Mouse (Mus musculus) monocyte, adult 2 months (primary cell): ENCODE measurements around the gene Klk6.
A peak's percentile ranks its signal among the peaks of the same experiment; 100 is the strongest.

Experiments used
- DNase-seq, 2 experiments: peaks; one replicate each; pipeline ENCODE4 v3.0.0; 2022; ENCODE audit warnings: low spot score in 2 of 2, low read depth in 1 of 2

The Klk6 gene

DNA sequence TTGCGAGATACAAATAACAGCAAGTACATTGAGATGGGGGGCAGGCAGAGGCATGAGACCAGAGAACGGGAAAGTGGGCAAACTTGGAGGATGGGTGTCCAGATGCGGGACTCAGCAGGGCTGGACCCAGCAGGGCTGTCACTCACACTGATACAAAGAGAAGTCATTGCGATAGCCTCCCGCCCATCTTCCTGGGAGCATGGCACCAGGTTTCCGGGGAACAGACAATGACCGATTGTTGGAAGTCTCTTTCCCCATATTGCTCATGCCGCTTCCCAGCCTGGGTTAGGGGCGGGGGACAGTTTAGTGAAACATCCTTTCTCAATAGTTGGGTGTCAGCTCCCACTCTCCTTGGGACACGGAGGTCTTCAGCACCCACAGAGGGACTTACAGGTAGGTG is at the start of gene Klk6:
Gene Klk6 (plus strand): TSS at position 301 of the 400 bp plus-strand sequence.
- no peak for DNase-seq

DNA sequence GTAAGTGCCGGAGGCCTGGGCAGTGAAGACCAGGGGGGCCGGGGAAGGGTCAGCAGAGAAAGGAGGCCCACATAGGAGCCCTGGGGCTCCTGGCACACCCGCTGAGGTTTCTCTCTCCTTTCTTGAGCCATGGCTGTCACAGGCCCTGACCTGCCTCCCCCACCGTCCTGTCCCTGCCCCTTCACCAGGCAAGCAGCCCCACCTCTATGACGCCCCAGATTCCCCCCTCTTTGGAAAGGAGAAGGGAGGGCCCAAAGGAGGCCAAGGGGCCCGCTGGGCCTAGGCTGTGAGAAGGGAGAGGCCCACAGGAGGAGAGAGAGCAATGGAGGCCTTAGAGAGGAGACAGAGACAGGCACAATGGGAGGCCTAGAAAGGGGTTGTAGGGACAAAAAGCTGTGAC is 49.5 kb upstream of the Klk6 start:
- no peak for DNase-seq

DNA sequence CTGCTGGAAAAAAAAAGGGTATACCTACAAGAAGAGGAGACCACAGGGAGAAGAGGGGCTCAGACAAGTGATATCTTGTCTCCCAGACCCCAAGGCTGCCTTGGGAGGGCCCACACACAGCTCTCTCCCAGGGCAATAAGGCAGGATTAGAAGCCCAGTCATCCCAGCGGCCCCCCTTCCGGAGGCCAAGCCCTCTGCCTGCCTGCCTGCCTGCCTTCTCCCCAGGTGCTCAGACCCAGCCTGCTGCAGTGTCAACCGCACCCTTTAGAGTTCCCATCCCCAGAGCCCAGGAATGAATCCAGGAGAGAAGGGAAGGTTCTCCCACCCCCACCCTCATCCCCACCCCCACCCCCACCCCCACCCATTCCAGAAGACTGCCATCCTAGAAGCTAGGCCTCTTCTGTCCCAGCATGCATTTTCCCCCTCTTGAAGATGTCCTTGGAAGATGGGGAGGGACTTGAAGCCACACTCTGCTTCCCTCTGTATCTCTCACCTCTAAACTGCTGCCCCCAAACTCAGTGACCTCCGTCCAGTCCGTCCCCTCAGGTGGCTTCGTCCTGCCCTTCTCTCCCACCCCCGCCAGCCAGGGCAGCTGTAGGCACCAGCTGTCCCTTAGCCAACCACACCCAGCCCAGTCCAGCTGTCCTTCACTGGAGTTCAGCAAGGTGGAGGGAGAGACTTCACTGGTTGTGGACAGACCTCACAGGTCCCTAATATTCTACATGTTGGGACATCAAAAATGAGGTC is 48.8 kb upstream of the Klk6 start:
- peak in 1 of 2 experiments; percentile 0 for DNase-seq

DNA sequence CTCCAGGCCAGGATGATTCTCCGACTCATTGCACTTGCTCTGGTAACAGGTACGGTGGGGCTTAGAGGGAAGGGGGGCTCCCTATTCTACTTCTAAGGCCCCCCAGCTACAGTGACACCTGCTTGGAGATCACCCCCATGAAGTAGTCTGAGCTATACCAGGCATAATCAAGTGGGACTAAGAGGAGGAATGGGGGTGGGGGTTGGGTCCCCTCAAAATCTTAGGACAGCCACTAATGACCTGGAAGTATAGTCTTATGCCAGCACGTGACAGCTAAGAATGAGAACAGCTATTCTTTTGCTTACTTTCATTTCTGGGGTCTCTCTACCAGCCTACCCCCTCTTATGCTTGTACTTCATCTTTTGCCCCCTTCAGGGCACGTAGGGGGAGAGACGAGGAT is 47.8 kb upstream of the Klk6 start:
- no peak for DNase-seq

DNA sequence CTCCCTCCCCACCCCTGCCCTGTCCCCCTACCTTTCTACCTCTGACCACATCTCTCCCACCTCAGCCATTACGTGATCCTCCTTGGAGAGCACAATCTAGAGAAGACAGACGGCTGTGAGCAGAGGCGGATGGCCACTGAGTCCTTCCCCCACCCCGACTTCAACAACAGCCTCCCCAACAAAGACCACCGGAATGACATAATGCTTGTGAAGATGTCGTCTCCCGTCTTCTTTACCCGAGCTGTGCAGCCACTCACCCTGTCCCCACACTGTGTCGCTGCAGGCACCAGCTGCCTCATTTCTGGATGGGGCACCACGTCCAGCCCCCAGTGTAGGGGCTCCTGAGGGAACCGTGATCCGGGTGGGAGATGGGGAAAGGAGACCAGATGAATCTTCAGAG is 46.9 kb upstream of the Klk6 start:
- no peak for DNase-seq

DNA sequence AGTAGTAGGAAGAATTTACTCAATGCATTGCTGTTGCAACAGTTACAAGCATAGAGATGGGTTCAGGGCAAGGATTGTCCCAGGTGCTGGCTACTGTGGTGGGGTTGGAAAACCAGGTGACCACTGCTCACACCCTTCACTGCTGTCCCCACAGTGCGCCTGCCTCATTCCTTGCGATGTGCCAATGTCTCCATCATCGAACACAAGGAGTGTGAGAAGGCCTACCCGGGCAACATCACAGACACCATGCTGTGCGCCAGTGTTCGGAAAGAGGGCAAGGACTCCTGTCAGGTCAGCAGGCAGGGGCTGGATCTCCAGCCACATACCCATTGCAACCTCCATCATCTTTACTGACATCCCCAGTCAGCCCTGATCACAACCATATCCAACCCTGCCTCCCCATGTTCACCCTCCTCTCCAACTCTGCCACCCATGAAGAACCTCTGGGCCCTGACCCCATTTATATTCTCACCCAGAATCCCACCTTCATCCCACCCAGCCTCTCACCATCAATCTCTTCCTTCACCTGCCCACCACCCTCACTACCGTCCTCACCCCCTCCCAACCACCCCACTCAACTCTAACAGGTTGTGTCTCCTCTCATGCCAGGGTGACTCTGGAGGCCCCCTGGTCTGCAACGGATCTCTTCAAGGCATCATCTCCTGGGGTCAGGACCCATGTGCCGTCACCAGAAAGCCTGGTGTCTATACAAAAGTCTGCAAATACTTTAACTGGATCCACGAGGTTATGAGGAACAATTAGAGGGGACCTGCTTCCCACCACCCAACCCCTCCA is 45.9 kb upstream of the Klk6 start:
- DNase-seq, result no peak

DNA sequence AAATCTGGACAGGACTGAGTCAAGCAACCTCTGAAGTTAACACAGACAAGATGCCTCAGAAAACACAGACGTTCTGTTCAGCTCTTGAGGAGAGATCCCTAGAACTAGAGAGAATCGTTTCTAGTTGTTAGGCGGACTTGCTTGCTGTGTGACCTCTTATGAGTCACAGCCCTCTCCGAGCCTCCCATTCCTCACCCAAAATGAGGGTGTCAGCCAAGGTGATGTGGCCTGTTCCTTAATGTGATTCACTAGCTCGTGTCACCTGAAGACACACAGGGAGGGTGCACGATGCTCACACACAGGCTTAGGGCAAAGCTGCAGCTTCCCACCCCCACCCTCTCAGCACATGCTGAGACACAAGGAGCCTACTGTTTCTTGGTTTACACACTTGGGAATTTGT is 44.1 kb upstream of the Klk6 start:
- DNase-seq, result no peak

DNA sequence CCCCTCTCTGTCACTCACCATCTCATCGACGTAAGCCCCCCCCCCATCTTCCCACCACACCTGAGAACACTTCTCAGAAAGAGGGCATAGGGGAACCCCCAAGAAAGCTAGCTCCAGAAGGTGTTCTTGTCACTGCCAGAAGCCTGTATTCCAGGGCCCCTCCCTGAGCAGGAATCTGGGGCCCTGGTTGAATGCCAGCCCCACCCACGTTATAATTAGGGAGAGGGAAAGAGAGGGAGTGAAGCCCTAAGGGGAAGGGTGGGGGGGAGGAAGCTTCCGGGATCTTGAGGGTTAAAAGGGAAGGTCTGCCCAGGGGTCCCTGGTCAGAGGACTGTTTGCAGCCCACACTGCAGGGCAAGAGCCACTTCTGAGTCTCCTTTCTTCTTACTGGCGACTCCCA is 43.6 kb upstream of the Klk6 start, which contains the start of gene Klk10:
Gene Klk10 (plus strand): TSS at position 290 of the 400 bp plus-strand sequence.
- DNase-seq, result no peak

DNA sequence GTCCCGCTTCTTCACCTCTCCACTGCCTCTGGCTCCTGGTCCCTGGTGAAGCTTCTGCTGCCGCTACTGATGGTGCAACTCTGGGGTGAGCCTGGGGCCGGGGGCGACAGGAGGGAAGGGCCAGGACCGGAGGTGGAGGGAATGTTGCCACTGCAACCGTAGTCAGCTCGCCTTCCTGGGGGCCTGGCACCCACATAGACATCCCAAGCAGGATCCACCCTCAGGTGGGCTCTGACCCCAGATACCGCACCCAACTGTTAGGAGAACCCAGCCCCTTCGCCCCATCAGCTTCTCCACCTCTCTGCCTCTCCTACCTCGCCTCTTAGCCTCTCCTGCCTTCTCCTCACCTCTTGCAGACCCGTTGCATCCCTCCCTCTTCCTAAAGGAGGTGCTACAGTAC is 42.8 kb upstream of the Klk6 start:
- no peak for DNase-seq

DNA sequence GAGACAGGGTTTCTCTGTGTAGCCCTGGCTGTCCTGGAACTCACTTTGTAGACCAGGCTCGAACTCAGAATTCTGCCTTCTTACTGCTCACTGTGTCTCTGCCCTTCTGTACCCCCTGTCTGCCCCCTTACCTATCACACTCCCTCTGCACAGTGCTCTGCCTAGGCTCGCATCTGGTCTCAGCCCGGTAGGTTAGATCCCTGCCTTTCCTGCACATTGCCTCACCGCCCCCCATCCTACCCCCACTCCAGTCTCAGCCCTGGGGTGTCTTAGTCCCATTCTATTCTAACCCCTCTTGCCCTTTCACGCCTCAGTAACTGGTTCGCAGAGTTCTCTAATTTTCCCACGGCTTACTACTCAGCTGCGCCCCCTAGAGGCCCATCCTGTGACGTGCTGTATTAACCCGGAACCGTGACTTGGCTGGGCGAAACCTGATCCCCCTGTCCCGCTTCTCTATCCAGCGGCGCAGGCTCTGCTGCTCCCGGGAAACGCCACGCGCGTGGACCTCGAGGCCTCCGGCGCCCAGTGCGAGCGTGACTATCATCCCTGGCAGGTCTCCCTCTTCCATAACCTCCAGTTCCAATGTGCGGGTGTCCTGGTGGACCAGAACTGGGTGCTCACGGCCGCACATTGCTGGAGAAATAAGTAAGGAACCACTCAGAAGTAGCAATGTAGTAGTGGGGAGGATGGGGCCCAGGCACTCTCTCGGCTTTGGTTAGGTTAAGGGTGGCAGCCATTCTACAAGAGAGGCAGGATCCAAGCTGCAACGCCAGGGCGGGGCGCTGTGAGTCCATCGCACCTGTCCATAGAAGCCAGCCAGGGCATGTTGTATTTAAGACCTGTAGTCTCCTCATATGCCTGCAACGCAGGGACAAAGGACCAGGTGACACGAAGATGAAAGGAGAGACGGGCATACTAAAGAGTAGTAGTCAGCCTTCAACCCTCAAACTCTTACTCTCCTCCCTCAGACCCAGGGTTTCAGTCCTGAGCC is 41.7 kb upstream of the Klk6 start:
- DNase-seq, result peak; percentile 51 to 81

DNA sequence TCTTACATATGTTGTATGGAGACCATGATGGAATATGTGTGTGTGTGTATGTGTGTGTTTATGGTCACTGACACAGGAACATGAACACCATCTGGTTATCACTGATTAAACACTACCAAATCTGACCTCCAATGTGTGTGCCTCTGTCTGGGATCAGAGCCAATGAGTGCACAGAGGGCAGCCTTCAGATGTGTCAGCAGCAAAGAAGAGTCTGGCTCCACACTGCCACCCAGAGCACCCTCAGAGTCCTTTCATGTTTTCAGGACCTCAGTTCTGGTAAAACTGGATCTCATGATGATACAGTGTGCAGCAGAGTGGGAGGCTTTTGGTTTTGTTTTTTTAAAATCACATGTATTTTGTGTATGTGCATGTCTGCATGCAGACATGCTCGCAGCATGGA is 39.0 kb upstream of the Klk6 start:
- no peak for DNase-seq

DNA sequence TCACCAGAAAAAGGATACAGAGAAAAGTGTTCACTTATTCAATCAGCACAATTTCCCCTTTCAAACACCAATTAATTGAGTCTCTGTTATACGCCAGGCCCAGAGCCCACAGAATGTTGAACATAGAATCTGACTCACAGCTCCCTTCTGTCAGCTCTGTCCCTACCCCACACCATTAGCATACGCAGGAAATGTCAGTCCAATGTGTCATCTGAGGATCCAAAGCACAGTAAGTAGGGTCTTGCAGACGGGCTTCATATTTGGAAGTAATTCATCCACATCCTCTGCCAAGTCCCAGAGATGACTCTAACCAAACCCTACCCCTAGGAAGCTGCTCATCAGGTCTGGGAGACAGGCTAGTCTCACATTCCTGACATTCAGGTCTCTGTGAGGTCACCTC is 36.2 kb upstream of the Klk6 start:
- no peak for DNase-seq

DNA sequence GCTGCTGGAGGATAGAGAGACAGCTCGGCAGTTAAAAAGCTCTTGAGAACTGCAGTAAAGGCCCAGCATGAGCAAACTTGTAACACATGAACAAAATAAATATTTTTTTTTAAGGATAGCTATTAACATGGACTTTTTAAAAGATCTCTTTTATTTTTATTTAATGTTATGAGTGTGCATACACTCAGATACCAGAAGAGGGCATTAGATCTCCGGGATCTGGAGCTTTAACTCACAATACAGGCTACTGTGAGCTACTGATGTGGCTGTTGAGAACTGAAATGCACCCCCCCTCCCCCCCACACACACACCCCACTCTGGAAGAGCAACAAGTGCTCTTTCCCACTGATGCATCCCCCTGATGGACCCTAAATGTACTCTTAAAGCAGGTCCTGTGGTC is 35.0 kb upstream of the Klk6 start:
- DNase-seq, result no peak

DNA sequence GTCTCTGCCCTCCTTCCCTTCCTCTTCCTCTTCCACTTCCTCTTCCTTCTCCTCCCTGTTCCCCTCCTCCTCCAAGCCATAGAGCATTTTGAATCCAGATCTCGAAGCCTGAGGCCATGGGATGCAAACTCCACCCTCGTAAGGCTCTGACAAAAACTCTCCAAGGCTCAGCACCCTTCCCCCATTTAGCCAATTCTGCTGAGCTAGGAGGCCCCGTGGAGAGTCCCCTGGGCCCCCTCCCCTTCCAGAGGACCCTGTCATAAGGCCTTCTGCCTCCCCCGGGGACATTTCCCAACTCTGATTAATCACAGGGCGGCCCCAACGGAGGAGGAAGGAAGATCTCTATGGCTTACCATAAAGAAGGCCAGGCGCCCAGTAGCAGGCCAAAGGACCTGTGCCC is 32.7 kb upstream of the Klk6 start, which contains the start of gene Klk9:
Gene Klk9 (plus strand): TSS at position 301 of the 400 bp plus-strand sequence.
- DNase-seq, result no peak

DNA sequence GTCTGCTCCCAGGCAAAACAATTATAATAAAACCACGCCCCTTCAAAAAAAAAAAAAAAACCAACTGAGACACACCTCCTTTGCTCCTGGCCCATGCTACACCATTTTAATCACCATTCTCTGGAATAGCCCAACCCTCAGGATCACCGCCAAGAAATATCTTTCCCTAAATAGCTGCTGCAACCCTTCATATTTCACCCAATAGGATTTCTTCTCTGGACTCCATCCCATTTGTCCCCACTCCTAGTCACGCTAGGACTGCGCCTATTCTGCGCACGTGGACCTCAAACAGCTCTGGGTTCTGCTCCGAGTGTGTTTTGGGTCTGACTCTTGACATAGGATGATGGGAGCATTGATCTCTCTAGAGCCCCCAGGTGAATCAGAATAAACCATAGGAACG is 27.9 kb upstream of the Klk6 start:
- no peak for DNase-seq

DNA sequence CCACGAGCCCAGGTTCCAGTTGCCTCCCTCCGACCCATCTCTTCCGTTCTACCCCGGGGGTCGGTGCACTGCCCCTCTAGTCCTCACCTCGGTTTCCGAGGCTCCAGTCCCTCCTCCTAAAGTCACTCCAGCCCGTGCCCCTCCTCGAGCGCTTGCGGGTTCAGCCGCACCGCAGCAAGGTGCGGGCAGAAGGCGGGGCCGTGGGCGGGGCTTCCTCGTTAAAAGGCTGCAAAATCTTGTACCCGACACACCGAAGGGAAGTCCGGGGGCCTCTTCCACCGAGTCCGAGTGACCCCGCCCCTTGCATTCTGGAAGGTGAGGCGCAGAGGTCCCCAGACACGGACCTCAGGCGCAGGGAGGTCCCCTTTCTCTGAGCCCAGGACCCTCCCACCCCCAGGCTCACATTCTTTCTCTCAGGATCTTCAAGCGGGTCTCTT is 26.9 kb upstream of the Klk6 start, which contains the start of gene Klk8:
Gene Klk8 (plus strand): TSS at position 245 of the 437 bp plus-strand sequence.
- DNase-seq, result no peak

DNA sequence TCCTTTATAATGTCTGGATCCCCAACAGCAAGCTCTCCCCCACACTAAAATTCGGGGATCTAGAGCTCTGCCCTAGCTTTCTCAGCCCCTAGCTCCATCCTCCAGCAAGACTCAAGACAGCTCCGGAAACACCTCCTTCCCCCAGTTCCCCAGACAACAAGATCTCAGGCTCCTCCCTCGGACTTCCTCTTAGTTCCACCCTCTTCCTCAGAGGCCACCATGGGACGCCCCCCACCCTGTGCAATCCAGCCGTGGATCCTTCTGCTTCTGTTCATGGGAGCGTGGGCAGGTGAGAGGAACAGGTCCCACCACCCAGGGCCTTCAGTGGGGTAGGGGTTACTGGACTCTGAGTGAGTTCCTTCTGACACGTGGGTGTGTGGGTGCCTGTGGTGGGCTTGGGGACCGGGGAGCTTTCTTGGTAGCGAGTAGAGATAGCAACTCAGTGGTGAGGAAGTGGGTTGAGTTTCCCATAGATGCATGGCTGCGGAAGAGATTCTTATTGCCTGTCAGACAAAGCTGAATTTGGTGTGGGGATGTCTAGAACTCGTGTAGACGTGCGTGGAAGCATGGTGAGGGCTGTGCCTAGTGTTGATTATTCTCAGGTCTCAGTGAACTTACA is 26.3 kb upstream of the Klk6 start:
- peak in 1 of 2 experiments; percentile 3 for DNase-seq

DNA sequence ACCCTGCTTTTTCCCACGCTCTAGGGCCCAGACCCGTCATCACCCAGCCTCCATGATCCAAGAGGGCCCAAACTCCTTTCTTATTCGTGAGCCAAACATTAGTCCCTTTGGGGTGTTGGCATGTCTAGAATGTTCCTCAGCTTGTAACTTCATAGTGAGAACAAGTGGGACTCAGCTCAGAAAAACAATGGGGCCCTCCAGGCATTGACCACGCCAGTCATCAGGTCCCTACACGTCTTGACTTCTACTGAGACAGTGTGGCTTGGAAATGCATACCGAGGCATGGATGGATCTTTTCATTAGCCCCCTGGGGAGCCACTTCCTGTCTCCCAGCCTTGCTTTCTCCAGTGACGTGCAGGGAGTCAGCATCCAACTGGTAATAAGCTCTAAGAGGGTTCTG is 24.4 kb upstream of the Klk6 start:
- DNase-seq, result no peak

DNA sequence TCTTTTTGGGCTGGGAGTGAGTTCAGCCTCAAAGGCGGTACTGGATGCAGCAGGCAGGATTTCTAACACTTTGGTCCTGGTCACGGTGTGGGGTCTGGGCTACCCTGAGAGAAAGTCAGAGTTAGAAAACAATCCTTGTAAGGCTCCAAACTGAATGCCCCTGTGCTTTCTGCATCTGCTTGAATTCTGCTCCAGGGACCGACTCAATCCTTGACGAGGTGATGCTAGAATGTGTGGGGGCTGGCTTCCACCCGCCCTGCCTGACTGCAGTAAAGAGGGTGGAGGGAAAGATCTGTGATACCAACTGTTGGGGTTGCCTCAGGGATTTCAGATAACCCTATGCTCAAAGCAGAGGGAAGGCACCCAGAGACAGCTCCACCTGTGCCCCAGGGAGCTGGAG is 13.3 kb upstream of the Klk6 start, which contains the start of gene Klk7:
Gene Klk7 (plus strand): TSS at position 301 of the 400 bp plus-strand sequence.
- DNase-seq, result no peak

DNA sequence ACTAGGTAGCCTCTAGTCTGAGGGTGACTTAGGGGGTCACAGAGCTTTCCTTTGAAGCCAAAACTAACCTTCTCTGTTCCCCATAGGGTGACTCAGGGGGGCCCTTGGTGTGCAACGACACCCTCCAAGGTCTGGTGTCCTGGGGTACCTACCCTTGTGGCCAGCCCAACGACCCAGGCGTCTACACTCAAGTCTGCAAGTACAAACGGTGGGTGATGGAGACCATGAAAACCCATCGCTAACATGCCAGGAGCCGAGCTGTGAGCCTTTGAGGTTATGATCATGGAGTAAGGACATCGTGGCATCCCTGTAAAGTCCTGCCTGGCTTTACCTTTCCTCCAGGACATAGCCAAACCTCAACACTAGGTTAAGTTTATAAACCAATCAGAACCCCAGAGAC is 9.1 kb upstream of the Klk6 start:
- DNase-seq, result no peak

DNA sequence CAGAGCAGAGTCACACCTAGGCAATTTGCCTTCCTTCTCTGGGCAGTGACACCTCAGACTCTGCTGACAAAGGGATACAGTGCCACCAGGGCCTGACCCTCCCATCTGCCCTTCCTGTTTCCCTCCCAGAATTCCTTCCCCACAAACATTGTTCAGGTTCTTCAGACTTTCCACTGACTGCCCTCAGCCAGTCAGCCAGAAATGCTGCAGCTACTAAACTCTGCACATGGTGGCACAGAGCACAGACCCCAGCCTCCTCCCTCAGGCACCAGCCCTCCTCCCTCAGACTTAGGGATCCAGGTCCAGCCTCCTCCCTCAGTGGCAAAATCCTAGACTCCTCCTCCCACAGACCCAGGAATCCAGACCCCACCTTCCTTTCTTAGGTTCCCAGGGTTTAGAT is 7.6 kb upstream of the Klk6 start:
- DNase-seq, result no peak
